Mouse (Mus musculus) kidney, adult 2 months (tissue): ENCODE data around the gene Hoxb4. TPM values are rescaled to one million over a fixed set of nuclear protein-coding genes. Genes with fewer than 3 reads are reported as not detected.

ENCODE experiments used
- DNase-seq: peaks from one replicate; pipeline ENCODE4 v3.0.0; 2021
- H3K27ac ChIP-seq: fragments of 200-500 bp; 2 replicates; pipeline ENCODE4 v1.5.1; 2012; ENCODE audit warnings: low read depth, low read length, control low read depth, inconsistent platforms; ENCODE audit not compliant: insufficient read depth
- H3K27me3 ChIP-seq: fragments of 200-500 bp; replicated peaks from 2 replicates; pipeline ENCODE4 v1.6.1; 2012; ENCODE audit warnings: mild to moderate bottlenecking, moderate library complexity, low read length, inconsistent platforms; ENCODE audit not compliant: control insufficient read depth, insufficient read depth
- H3K36me3 ChIP-seq: fragments of 200-500 bp; 2 replicates; pipeline ENCODE4 v1.6.1; 2012; ENCODE audit warnings: mild to moderate bottlenecking, moderate library complexity, low read length, inconsistent platforms; ENCODE audit not compliant: control insufficient read depth, insufficient read depth
- H3K4me1 ChIP-seq: fragments of 200-500 bp; 2 replicates; pipeline ENCODE4 v1.6.1; 2011; ENCODE audit warnings: low read length; ENCODE audit not compliant: control insufficient read depth, insufficient read depth
- H3K4me3 ChIP-seq: fragments of 200-500 bp; 2 replicates; pipeline ENCODE4 v1.5.1; 2011; ENCODE audit warnings: mild to moderate bottlenecking, low read depth, low read length, control low read depth; ENCODE audit not compliant: insufficient read depth
- CTCF ChIP-seq: fragments of 200-500 bp; conservative IDR thresholded peaks from 2 replicates; pipeline ENCODE4 v1.5.1; 2011; ENCODE audit warnings: low read depth, mild to moderate bottlenecking, control low read depth, low read length, moderate library complexity, mixed read lengths; ENCODE audit not compliant: insufficient read depth, insufficient read length
- POLR2A ChIP-seq: fragments of 200-500 bp; IDR thresholded peaks from one replicate; pipeline ENCODE4 v1.6.1; 2011; ENCODE audit warnings: low read depth, low read length, control low read depth
- WGBS: fragments of 180-500 bp; shearing (Covaris S2); methylation state at CpG from one replicate; pipeline ENCODE4 v1.1.7; 2018; 5-methylcytosine and 5-hydroxymethylcytosine counted together
- polyA plus RNA-seq: library from polyadenylated mRNA; depleted of rRNA; stranded (reverse); fragments of >200 nt; gene quantifications from 2 replicates; pipeline ENCODE4 v1.2.3, GENCODE M21; 2012

Gene Hoxb4
- polyA plus RNA-seq, 1 experiment: 12.6 TPM

GRCm38 (mm10) chr11:96275896-96276295 lies 42.2 kb upstream of the Hoxb4 start:
- Histone ChIP-seq H3K27ac (peak overlapping the region; percentile 42; the same call in 1 of the 2 replicates), H3K4me3 (no peak overlapping the region), H3K36me3 (no peaks in the 10 kb centered on the region), H3K4me1 (peaks cover 18% of the 10 kb centered on the region; the same call in 1 of the 2 replicates), H3K27me3 (no peaks in the 10 kb centered on the region)
- DNase-seq: peak; percentile 67
- WGBS: 17% methylated on average over 4 of the region's 4 CpGs
- TF ChIP-seq CTCF: no peak
- no peak for TF ChIP-seq POLR2A

DNA sequence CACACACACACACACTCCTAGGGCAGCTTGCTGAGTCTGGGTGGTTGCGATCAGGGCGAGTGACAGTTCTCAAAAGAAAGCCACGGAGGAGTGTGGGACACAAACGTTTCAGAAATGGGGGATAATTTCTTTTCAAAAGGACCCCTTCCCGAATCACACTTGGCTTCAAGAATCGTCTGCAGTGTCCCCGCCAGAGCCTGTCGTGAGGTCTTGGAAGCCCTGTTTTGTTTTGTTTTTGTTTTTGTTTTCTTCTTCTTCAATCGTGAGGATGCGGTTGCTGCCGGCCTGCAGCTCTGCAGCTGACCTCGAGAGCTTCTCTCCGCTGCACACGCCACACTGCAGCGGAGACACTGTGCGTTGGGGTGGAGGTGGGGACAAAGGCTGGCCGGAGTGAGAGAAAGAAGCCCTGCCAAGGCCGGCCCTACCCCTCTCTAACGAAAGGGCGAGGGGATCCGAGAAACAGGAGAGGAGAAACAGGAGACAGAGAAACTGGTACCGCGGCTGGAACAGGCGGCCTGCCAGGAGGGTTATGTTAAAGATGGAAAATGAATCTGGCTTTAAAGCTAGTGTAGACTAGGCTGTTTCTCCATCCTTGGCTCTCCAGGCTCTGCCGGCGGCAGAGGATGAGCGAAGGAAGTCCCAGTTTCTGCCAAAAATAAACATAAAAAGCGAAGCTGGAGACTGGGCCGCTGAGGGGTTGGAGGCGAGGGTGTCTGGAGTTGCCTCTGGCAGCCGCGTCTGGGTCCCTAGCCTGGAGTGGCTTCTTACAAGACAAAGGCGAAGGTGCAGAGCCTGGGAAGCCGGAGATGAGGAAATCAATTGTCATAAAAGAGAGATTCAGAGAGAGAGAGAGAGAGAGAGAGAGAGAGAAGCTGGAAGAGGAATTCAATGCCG lies 40.7 kb upstream of the Hoxb4 start:
- H3K36me3 ChIP-seq: no peaks in the 10 kb centered on the region
- H3K4me1 ChIP-seq: peaks cover 17% of the 10 kb centered on the region; the same call in 1 of the 2 replicates
- DNase-seq: no peak
- H3K27me3 ChIP-seq: no peaks in the 10 kb centered on the region
- H3K4me3 ChIP-seq: peak overlapping the region; percentile 39
- 24% methylated on average over 35 of the region's 35 CpGs for WGBS
- peak overlapping the region; percentile 72 for H3K27ac ChIP-seq
- TF ChIP-seq POLR2A (no peak), CTCF (no peak)

- Histone ChIP-seq H3K4me3 (peak overlapping the region; percentile 42), H3K27ac (peak overlapping the region; percentile 72), H3K4me1 (peaks cover 12% of the 10 kb centered on the region; the same call in 1 of the 2 replicates), H3K36me3 (no peaks in the 10 kb centered on the region), H3K27me3 (no peaks in the 10 kb centered on the region)
- WGBS: 27% methylated on average over 14 of the region's 14 CpGs
- TF ChIP-seq POLR2A (no peak), CTCF (no peak)
- DNase-seq: no peak
Observed at GRCm38 (mm10) chr11:96278324-96278723, 39.7 kb upstream of the Hoxb4 start.

DNA sequence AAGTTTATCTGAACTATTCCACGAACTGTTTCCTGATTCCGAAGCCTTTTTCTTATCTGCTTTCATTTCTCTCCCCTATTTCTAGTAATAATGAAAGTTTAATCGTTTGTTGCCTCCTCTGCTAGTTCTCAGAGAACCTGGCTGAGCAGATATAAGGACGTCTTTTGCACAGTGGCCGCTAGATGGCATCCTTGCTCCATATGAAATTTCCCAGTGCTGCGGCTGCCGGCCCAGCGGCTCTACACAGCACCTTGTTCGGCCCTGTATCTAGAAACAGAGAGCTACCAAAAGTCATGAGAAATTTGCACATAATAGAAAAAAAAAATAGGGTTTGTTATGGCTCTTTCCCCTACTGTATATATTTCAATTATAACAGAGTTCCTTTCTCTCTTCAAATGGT lies 39.3 kb upstream of the Hoxb4 start:
- peaks cover 12% of the 10 kb centered on the region; the same call in 1 of the 2 replicates for H3K4me1 ChIP-seq
- H3K27ac ChIP-seq: no peak overlapping the region

GRCm38 (mm10) chr11:96279421-96280233 lies 38.4 kb upstream of the Hoxb4 start:
- Histone ChIP-seq H3K27ac (peak overlapping the region; percentile 99), H3K36me3 (no peaks in the 10 kb centered on the region), H3K4me1 (peaks cover 9% of the 10 kb centered on the region; the same call in 1 of the 2 replicates), H3K27me3 (no peaks in the 10 kb centered on the region), H3K4me3 (peak overlapping the region; percentile 53)
- TF ChIP-seq CTCF (no peak), POLR2A (no peak)
- DNase-seq: peak; percentile 73
- WGBS: 22% methylated on average over 31 of the region's 31 CpGs

More for the DNA sequence above, 39.3 kb upstream of the Hoxb4 start:
- no peaks in the 10 kb centered on the region for H3K36me3 ChIP-seq
- under 1% methylated on average over 9 of the region's 9 CpGs for WGBS
- DNase-seq: peak; percentile 96
- H3K4me3 ChIP-seq: no peak overlapping the region
- no peaks in the 10 kb centered on the region for H3K27me3 ChIP-seq
- TF ChIP-seq CTCF: peak; percentile 86
- TF ChIP-seq POLR2A: no peak

DNA sequence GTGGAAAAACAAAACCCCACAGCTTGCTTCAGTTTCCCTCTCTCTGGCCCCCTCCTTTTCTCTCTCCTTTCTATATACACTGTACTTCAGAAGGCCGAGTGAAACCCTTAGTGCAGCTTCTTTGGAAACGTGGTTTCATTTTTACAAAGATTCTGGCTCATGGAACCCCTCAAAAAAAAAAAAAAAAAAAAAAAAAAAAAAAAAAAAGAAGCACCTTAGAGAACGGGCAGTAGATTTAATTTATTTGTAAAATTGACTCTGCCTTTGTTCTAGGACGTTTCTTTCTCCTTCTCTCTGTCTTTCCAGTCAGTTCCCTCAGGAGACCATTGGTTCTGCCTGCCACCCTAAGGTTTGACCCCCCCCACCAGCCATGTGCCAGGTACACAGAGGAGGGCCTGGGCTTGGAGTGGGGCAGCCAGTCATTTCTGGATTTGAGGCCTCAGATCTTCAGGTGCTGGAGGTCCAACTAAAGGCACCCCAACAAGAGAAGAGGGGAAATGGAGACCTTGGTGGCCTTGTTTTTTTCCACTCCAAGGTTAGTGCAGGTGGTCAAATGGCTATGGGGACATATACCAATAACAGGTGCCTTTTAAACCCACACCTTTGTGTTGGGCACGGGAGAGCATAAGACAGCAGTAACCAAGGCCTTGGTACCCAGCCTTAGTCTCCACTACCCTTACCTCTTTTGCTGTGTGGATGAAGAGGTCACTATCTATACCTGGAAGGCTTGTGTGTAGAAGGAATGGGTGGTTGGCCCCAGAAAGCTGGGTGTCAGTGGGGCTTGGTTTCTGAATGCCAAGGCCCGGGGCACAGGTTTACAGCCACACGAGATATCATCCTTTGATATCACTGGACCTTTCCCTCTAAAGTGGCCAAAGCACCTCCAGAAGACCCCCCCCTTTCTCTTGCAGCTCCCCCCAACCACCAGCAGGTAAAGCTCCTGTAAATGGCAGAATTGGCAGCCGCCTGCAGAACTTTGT lies 37.4 kb upstream of the Hoxb4 start:
- 38% methylated on average over 8 of the region's 8 CpGs for WGBS
- Histone ChIP-seq H3K36me3 (no peaks in the 10 kb centered on the region), H3K4me3 (peak overlapping the region; percentile 55), H3K27me3 (no peaks in the 10 kb centered on the region), H3K4me1 (peaks cover 9% of the 10 kb centered on the region; the same call in 1 of the 2 replicates), H3K27ac (peak overlapping the region; percentile 99)
- no peak for TF ChIP-seq POLR2A
- DNase-seq: peak; percentile 76
